Mouse (Mus musculus): ENCODE measurements around the gene Pold2.

Gene Pold2

DNA sequence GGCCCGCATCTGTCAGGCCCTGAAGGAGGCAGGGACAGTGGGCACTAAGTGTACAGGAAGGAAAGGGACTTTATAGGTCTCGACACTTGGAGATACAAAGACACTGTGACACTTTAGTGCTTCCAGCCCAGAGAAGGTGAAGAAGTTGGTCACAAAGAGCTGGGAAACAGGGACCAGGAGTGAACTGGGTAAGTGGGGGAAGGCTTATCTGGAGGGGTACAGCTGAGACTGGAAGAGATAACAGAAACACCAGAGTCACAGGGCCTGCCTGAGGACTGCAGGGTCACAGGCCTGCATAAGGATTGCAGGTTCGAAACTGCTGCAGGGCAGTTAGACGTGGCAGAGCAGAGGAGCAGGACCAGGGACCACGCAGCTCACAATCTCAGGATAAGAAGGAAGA is 50.2 kb downstream of the Pold2 start:
- DNase-seq (ENCODE audit: low read depth, low spot score), result no peak

DNA sequence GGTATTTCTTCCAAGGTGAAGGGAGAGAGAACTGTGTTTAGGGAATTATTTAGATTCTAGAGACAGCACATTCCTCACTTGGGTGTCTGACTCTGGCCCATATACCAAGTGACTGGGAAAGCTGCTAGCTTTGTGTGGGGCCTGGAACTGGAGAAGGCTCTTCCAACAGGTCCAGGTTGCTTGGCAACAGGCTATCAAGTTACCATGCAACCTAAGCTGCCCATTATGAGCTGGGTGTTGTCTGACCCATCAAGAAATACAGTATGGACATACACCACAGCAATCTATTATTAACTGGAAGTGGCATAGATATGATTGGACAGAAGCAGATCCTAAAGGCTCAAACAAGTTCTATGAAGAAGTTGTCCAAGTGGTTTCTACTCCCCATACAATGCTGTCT is 52.7 kb downstream of the Pold2 start:
- DNase-seq (ENCODE audit: low read depth, low spot score), result no peak
